Mouse (Mus musculus) forebrain, embryonic 13.5 days (tissue): ENCODE measurements around the gene Oard1. TPM values are rescaled to one million over a fixed set of nuclear protein-coding genes. Genes with fewer than 3 reads are reported as not detected.

Experiments
- ATAC-seq: fragments of 200-750 bp; cut with Nextera tagmentation; 2 replicates; pipeline ENCODE4 v1.8.0; 2017
- H3K27ac ChIP-seq: fragments of 300-500 bp; sonication (generic); 2 replicates; pipeline ENCODE4 v1.5.1; 2015; ENCODE audit warnings: inconsistent platforms, mild to moderate bottlenecking, moderate library complexity
- H3K27me3 ChIP-seq: fragments of 300-500 bp; sonication (generic); 2 replicates; pipeline ENCODE4 v1.6.1; 2015; ENCODE audit warnings: mild to moderate bottlenecking, inconsistent platforms
- H3K36me3 ChIP-seq: fragments of 300-500 bp; sonication (generic); 2 replicates; pipeline ENCODE4 v1.6.1; 2015; ENCODE audit warnings: mild to moderate bottlenecking, inconsistent platforms; ENCODE audit not compliant: poor library complexity, severe bottlenecking
- H3K4me1 ChIP-seq: fragments of 300-500 bp; sonication (generic); 2 replicates; pipeline ENCODE4 v1.6.1; 2015; ENCODE audit warnings: inconsistent platforms
- H3K4me2 ChIP-seq: fragments of 300-500 bp; sonication (generic); 2 replicates; pipeline ENCODE4 v1.6.1; 2015; ENCODE audit warnings: inconsistent platforms, mild to moderate bottlenecking, moderate library complexity
- H3K4me3 ChIP-seq: fragments of 300-500 bp; sonication (generic); 2 replicates; pipeline ENCODE4 v1.5.1; 2015; ENCODE audit warnings: mild to moderate bottlenecking, inconsistent platforms
- H3K9ac ChIP-seq: fragments of 300-500 bp; sonication (generic); 2 replicates; pipeline ENCODE4 v1.6.1; 2015; ENCODE audit warnings: mild to moderate bottlenecking, inconsistent platforms
- H3K9me3 ChIP-seq: fragments of 300-500 bp; sonication (generic); replicated peaks from 2 replicates; pipeline ENCODE4 v1.6.1; 2016; ENCODE audit warnings: inconsistent platforms
- WGBS: fragments of 180-500 bp; shearing (Covaris S2); methylation state at CpG from one replicate; pipeline ENCODE4 v1.1.7; 2015; 5-methylcytosine and 5-hydroxymethylcytosine counted together
- polyA plus RNA-seq: library from polyadenylated mRNA; unstranded; fragments of >200 nt; fragmentation: Nextera tagmentation; extraction: Ambion mirVana; gene quantifications from 2 replicates; pipeline ENCODE4 v1.2.1, GENCODE M21; 2015

Gene Oard1
- polyA plus RNA-seq, 1 experiment from 2014 or later, result 74.4 TPM

DNA sequence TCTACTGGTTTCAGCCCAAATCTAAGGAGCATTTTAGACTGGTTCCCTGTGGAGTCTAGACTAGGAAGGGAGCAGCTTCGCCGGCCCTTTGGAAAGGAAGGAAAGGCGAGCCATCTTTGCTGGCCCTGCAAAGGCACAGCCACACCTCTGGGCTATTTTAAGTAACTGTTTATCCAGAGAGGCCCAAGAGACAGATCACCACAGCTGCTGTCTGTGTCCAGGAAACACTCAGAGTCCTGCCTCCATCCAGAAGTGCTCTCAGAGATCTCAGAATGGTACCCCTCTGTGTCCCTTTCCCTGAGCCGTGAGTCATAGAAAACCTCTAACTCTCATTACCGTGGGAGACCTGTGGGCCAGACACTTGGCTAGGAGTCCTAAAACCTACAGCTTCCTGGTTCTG, 20.6 kb downstream of the Oard1 start:
- peaks cover 24% of the 10 kb centered on the region for H3K4me1 ChIP-seq
- no peaks in the 10 kb centered on the region for H3K36me3 ChIP-seq
- no peak overlapping the region for H3K27ac ChIP-seq
- no peaks in the 10 kb centered on the region for H3K27me3 ChIP-seq
- no peak for ATAC-seq
- no peak overlapping the region for H3K4me3 ChIP-seq
- 62% methylated on average over 5 of the region's 5 CpGs for WGBS
- H3K9me3 ChIP-seq, result no peaks in the 10 kb centered on the region
- no peak overlapping the region for H3K4me2 ChIP-seq
- no peak overlapping the region for H3K9ac ChIP-seq

DNA sequence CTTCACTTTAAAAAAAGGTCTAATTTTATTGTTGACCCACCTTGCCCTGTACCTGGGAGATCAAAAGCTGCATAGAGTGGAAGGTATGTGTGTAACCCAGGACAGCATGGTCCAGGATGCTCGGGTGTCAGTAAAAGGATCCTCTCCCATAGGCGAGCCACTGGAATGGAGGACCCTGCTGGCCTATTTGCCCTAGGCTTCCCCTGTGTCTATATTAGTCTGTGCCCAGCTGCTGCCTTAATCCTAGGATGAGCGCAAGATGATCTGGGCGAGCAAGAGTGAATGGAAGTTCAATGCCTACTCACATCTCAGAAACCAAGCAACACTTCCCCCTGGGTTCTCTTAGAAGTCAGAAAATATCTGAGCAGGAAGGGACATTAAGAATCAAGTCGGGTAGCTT, 21.2 kb downstream of the Oard1 start:
- H3K4me3 ChIP-seq, result no peak overlapping the region
- H3K27ac ChIP-seq, result no peak overlapping the region
- H3K36me3 ChIP-seq, result no peaks in the 10 kb centered on the region
- no peak for ATAC-seq
- H3K9me3 ChIP-seq, result no peaks in the 10 kb centered on the region
- no peak overlapping the region for H3K9ac ChIP-seq
- H3K27me3 ChIP-seq, result no peaks in the 10 kb centered on the region
- WGBS, result 76% methylated on average over 5 of the region's 5 CpGs
- H3K4me1 ChIP-seq, result peaks cover 18% of the 10 kb centered on the region
- H3K4me2 ChIP-seq, result no peak overlapping the region

DNA sequence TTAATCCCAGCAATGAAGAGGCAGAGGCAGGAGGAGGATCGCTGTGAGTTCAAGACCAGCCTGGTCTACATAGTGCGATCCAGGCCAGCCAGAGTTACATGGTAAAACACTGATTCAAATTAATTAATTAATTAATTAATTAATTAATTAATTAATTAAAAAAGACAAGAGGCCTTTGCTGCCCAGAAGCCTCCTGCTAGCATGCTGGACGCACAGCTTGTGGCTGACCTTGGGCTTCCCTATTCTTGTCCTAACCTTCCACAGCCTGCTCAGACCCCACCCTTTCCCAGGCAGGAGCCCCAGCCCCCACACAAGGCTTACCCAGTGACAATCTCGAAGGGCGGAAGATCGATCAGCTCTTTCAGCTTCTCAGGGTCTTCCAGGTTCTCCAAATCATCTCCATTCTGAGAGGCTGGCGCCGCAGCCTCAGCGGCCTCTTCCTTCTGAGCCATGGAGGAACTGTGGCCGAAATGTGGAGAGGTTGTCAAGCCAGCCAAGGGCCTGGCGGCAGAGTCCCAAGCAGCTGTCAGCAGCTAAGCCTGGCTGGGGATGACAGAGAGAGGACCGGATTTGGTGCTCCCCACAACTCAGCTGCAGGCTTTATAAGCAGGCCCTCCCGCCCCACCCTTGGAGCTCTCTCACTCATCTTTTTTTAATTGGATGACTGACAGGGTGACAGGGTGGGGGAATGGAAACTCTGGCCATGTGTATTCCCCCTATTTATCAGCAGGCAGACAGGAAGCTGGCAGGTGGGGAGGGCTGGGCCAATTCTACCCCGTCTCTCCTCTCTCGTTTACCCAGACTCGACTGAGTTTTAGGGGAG, 22.6 kb downstream of the Oard1 start, which contains the start of gene Apobec2:
TSS of gene Apobec2 (minus strand) at position 773 of the 823 bp plus-strand sequence.
- H3K36me3 ChIP-seq, result no peaks in the 10 kb centered on the region
- H3K4me2 ChIP-seq, result no peak within 1 kb of the TSS
- H3K9me3 ChIP-seq, result no peaks in the 10 kb centered on the region
- 62% methylated on average over 16 of the region's 16 CpGs for WGBS
- H3K27me3 ChIP-seq, result no peaks in the 10 kb centered on the region
- no peak within 1 kb of the TSS; the same call in 1 of the 2 replicates for H3K27ac ChIP-seq
- no peak within 1 kb of the TSS for H3K9ac ChIP-seq
- peaks cover 15% of the 10 kb centered on the region for H3K4me1 ChIP-seq
- no peak within 1 kb of the TSS for H3K4me3 ChIP-seq
- no peak for ATAC-seq

DNA sequence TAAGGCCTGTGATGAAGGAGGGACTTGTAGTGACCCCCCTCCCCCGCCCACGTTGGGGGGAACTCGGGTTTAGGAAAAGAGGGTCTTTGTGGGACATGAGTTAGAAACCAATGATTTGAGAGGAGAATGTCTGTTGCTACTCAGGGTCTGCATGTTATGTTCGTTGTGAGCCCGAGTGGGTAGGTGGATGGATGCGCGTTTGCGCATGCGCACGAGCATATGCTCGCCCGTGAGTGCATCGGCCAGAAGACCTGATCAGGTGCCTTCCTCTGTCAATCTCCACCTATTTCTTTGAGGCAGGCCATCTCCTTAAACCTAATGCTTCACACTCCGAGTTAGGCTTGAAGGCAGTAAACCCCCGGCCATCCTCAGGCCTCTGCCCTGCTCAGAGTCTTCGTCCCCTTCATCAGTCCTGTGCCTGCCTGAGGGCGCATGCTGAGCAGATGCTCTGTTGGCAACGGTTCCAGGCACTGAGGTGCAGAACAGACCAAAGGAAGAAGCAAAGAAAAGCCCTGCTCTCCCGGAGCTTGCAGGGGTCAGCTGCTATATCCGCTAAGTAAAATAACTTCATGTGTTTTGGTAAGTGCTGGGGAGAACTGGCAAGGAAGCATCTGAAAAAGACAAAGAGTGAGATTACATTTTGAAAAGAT, 23.3 kb downstream of the Oard1 start:
- Histone ChIP-seq H3K9me3 (no peaks in the 10 kb centered on the region), H3K36me3 (no peaks in the 10 kb centered on the region), H3K4me2 (no peak overlapping the region), H3K4me1 (peaks cover 20% of the 10 kb centered on the region), H3K27ac (no peak overlapping the region; the same call in 1 of the 2 replicates), H3K27me3 (no peaks in the 10 kb centered on the region), H3K9ac (no peak overlapping the region), H3K4me3 (no peak overlapping the region)
- 74% methylated on average over 20 of the region's 20 CpGs for WGBS
- no peak for ATAC-seq

DNA sequence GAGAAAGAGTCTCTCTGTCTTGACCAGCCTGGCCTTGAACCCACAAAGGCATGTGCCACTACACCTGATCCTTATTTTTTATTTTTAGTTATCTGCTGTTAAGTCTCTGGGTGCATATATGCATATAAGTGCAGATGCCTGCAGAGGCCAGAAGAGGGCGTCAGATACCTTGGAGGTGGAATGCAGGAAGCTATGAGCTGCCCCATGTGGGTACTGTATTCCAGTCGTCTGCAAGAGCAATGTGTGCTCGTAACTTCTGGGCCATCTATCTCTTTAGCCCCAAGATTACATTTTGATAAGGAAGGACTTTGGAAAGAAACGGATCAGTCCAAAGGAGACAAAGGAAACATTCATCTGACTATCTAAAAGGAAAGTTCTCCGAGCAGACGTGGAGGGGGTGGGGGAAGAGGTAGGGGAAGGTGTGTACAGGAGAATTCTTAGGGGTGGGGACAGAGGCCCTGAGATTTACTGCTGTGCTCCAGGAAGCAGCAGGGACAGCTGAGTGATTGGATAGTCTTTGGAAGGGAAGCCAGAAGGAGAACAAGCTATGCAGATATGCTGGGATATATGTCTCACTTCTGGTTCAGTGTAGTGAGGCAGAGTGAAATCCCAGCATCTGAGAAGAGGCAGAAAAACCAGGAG, 24.0 kb downstream of the Oard1 start:
- Histone ChIP-seq H3K4me2 (no peak overlapping the region), H3K9me3 (no peaks in the 10 kb centered on the region), H3K36me3 (no peaks in the 10 kb centered on the region), H3K4me3 (no peak overlapping the region), H3K27ac (no peak overlapping the region), H3K4me1 (peaks cover 20% of the 10 kb centered on the region), H3K9ac (no peak overlapping the region), H3K27me3 (no peaks in the 10 kb centered on the region)
- WGBS, result 75% methylated on average over 6 of the region's 6 CpGs
- no peak for ATAC-seq

DNA sequence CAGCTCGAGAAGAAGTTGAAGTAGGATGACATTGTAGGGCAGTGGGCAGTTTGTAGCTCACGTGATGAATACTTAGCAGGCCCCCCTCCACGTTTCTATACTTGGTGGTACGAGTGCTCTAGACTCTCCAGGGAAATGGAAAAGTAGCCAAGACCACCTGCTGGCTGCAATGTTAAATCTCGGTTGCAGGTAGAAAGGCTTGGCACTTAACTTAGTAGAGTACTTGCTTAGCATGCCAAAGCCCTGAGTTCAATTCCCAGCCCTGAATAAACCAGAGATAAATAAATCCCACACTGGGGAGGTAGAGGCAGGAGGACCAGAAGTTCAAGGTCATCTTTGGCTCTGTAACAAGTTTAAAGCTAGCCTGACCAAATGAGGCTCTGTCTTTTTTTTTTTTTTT, 24.7 kb downstream of the Oard1 start:
- 77% methylated on average over 5 of the region's 5 CpGs for WGBS
- no peak overlapping the region for H3K27ac ChIP-seq
- ATAC-seq, result no peak

DNA sequence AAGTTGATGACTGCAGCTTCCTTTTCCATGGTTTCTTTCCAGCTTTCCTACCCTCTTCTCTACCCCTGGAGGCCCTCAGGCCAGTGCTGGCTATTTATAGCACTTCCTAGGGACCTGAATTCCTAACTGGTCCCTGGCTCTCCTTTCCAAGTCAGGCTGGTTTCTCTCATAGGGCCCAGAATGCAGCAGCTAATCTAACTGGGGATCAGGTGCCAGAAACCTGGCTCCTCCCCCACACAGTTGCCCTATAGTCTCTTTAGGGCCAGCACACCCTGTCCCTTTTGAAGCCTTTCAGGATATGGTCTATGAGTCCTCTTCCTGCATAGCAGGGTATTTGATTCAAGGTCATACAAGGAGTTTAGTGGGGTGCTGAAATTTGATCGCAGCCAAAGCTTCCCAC, 26.7 kb downstream of the Oard1 start:
- no peak overlapping the region for H3K4me3 ChIP-seq
- H3K27ac ChIP-seq, result no peak overlapping the region
- 75% methylated on average over 1 of the region's 1 CpGs for WGBS
- H3K36me3 ChIP-seq, result no peaks in the 10 kb centered on the region
- no peak overlapping the region for H3K9ac ChIP-seq
- H3K4me2 ChIP-seq, result no peak overlapping the region
- no peaks in the 10 kb centered on the region for H3K9me3 ChIP-seq
- H3K27me3 ChIP-seq, result no peaks in the 10 kb centered on the region
- ATAC-seq, result no peak
- H3K4me1 ChIP-seq, result peaks cover 20% of the 10 kb centered on the region

More for the DNA sequence above, 24.7 kb downstream of the Oard1 start:
- H3K27me3 ChIP-seq, result no peaks in the 10 kb centered on the region
- H3K4me1 ChIP-seq, result peaks cover 20% of the 10 kb centered on the region
- H3K4me3 ChIP-seq, result no peak overlapping the region
- no peaks in the 10 kb centered on the region for H3K9me3 ChIP-seq
- H3K9ac ChIP-seq, result no peak overlapping the region
- H3K4me2 ChIP-seq, result no peak overlapping the region
- no peaks in the 10 kb centered on the region for H3K36me3 ChIP-seq

DNA sequence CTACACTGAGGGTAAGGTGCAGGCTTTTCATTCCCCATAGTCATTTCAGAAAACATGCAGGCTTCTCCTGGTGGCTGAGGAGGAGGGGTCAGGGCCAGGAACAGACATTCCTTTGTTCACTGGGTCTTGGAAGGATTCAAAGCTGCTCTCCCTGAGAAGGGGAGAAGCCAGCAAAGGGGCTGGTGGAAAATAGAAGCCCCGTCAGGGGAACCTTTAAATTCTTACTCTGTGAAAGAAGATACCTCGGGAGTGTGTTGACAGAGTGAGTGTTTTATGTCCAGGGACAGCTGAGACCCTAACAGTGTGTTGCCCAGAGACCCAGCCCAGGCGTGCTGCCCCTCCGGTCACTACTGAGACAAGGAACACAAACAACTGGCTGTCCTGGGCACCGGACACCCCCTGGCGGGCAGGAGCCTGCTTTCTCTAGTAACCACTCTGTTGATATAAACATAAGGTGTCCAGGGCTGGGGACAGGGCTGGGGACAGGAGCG, 27.7 kb downstream of the Oard1 start:
- no peak overlapping the region for H3K9ac ChIP-seq
- peak overlapping the region; percentile 2; the same call in 1 of the 2 replicates for H3K27ac ChIP-seq
- no peak for ATAC-seq
- no peaks in the 10 kb centered on the region for H3K36me3 ChIP-seq
- no peak overlapping the region for H3K4me2 ChIP-seq
- no peaks in the 10 kb centered on the region for H3K9me3 ChIP-seq
- H3K27me3 ChIP-seq, result no peaks in the 10 kb centered on the region
- 27% methylated on average over 7 of the region's 7 CpGs for WGBS
- peaks cover 16% of the 10 kb centered on the region for H3K4me1 ChIP-seq
- no peak overlapping the region for H3K4me3 ChIP-seq

DNA sequence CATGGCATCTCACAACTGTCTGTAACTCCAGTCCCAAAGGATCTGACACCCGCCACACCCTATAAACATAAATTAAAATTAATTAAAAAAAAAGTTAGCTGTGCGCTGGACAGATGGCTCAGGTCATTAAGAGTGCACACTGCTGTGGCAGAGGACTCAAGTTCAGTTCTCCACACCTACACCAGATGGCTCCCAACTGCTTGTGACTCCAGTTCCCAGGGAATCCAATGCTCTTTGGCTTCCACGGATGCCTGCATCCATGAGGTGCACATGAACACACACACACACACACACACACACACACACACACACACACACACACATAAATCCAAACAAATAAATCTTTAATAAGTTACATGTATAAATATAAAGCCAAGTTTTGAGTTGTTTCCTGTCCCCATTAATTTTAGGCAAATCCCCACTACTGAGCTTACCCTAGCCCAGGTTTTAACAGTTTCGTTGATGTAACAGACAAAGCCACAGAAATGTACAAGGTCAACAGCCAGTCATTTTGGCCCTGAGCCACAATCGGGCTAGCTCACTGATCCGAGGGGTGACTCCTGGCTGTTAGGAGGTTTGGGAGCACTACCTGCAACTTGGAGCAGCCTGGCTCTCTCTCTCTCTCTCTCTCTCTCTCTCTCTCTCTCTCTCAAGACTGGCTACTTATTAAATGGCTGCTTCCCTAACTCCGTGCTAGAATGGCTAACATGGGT, 33.1 kb downstream of the Oard1 start:
- WGBS, result 76% methylated on average over 7 of the region's 7 CpGs
- Histone ChIP-seq H3K4me3 (no peak overlapping the region), H3K9ac (no peak overlapping the region), H3K27ac (no peak overlapping the region), H3K27me3 (no peaks in the 10 kb centered on the region), H3K4me1 (no peaks in the 10 kb centered on the region), H3K4me2 (no peak overlapping the region), H3K36me3 (no peaks in the 10 kb centered on the region), H3K9me3 (no peaks in the 10 kb centered on the region)
- ATAC-seq, result no peak

DNA sequence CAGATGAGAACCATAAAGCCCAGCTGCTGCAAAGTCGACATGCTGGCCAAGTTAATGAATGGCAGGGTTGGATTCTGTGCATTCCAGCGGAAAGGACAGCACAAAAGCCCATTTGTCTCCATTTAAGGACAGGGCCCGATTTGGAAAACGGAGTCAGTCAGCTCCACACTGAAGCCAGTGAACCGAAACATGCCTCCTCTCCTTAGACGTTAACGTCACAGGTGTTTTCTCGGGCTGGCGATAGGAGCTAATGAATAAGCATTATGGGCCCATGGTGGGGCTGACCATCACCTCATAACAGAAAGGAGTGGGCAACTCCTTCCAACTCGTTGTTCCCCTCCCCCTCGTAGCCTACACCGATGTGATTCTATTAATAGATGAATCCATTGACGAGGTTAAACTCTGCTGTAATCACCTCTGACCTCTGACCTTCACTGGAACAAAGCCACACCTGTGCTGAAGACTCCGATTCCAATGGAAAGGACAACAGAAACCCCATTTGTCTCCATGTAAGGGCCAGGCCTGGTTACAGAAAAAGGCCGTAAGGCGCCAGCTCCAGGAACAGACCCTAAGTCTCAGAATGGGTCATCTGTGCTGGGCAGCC, 33.8 kb downstream of the Oard1 start:
- no peaks in the 10 kb centered on the region for H3K4me1 ChIP-seq
- H3K36me3 ChIP-seq, result no peaks in the 10 kb centered on the region
- H3K4me3 ChIP-seq, result no peak overlapping the region
- H3K27ac ChIP-seq, result no peak overlapping the region
- no peaks in the 10 kb centered on the region for H3K27me3 ChIP-seq
- no peaks in the 10 kb centered on the region for H3K9me3 ChIP-seq
- no peak overlapping the region for H3K9ac ChIP-seq
- ATAC-seq, result no peak
- 48% methylated on average over 16 of the region's 16 CpGs for WGBS
- H3K4me2 ChIP-seq, result no peak overlapping the region

DNA sequence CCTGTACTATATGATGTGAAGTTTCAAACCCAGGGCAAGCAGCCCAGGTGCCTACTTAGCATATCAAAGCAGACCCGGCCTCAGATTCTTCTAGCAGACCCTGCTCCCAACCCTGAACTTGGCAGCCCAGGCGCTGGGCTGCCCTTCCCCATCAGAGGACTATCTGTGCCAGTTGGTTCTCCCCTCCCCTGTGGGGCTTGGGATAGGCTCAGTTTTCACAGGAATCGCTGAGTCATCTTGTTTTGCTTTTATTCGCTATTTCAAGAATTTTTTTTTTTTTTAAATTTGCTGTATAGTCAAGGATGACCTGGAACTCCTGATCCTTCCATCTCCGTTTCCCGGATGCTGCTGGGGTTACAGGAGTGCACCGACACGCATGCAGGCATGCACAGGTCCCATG, 37.9 kb downstream of the Oard1 start:
- ATAC-seq, result no peak
- Histone ChIP-seq H3K4me3 (no peak overlapping the region), H3K27me3 (no peaks in the 10 kb centered on the region), H3K4me1 (peaks cover 10% of the 10 kb centered on the region), H3K27ac (no peak overlapping the region), H3K4me2 (no peak overlapping the region), H3K36me3 (no peaks in the 10 kb centered on the region), H3K9me3 (no peaks in the 10 kb centered on the region), H3K9ac (no peak overlapping the region)
- 78% methylated on average over 8 of the region's 8 CpGs for WGBS
